Mouse (Mus musculus) left cerebral cortex, adult 8-10 months (tissue): Measurements from ENCODE around the gene Olfr787. TPM values are rescaled to one million over a fixed set of nuclear protein-coding genes. Genes with fewer than 3 reads are reported as not detected.
A peak's percentile ranks its signal among the peaks of the same experiment; 100 is the strongest.

Source experiments
- DNase-seq, 2 experiments: peaks; one replicate each; pipeline ENCODE4 v3.0.0; 2022; ENCODE audit warnings: low spot score in 2 of 2
- total RNA-seq, 4 experiments: library from RNA; stranded (reverse); gene quantifications; 2 replicates each; pipeline ENCODE4 v1.2.4; 2022

Gene Olfr787
- not detected for total RNA-seq

DNA sequence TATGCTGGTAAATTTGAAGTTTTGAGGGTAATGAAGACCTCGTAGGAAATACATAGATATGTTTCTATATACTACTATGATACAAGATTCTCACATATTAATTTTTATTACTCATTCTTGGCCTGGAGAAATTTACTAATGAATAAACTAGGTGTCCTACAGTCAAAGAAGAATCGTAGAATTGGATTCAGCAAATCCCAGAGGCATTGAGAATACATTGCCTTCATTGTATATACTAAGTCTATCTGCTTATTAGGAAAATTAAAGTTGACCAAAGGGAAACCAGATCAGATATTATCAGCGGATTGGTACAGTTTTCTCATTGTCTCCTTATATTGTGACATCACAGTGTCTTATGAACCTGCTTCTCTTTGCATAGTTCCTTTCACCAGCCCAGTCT is at the start of gene Olfr787:
Gene Olfr787, plus strand, starts transcription at position 301 of the 400 bp plus-strand sequence.
- no peak for DNase-seq

DNA sequence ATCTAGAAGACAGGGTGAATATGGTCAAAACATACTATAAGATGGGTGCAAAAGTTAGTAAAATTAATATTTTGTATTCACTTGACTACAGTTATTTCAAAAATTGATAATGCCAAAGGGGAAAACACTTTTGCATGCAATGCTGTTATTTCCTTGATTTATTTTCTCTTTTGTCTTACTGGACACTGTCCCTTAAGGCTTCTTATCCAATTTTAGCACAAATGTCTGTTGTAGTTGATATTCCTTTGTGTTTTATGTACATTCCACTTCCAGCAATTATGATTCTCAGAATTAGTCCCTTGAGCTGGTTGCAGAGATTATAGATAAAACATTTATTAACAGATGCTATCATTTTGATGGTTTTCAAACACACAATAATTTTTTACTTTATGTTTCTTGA is 34.7 kb upstream of the Olfr787 start, which contains the start of gene Olfr786:
Gene Olfr786, plus strand, starts transcription at position 301 of the 400 bp plus-strand sequence.
- no peak for DNase-seq

DNA sequence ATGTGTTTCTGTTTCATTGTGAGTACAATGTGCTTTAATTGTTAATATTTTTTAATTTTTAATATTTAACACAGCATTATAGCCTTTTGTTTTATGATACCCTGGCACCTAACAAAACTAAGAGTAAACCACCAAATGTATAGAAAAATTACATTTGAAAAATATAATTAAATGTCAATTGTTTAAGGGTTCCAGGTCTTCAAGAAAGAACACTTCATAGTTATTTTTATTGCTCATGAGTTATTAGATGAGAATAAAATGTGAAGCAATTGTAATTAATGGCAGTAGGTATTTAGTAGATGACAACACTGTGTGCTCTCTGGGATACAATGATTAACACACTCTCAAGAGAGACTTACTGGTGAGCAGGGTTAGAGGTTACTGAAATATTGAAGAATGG is 9.0 kb downstream of the Olfr787 start, which contains the start of gene Olfr788:
Gene Olfr788, plus strand, starts transcription at position 301 of the 400 bp plus-strand sequence.
- DNase-seq: no peak

DNA sequence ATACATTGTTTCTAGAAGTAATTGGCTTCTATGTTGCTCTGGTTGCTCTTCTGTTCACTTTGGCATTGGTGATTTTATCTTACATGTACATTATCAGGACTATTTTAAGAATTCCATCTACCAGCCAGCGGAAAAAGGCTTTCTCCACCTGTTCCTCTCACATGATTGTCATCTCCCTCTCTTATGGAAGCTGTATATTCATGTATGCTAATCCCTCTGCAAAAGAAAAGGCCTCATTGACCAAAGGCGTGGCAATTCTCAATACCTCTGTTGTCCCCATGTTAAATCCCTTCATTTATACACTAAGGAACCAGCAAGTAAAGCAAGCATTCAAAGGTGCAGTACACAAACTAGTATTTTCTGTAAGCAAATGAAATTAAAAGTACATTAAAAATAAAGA is 11.6 kb downstream of the Olfr787 start:
- no peak for DNase-seq

DNA sequence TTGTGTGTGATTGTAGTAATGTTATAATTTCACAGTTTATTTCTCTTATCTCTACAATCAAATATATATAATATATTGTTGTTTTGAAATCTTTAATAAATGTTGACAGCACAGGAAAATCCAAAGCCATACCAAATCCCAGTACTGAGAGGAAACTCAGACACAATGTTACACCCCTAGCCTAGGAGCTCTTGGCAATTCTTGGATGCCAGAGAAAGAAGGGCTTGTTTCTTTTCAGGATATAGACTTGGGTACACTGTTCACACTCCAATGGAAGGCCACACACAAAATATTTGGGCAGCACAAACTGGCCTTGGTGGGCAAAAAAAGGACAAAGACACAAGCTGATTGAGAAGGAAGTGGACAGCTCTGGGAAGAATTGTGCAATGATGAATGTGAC is 12.1 kb downstream of the Olfr787 start:
- DNase-seq: no peak

DNA sequence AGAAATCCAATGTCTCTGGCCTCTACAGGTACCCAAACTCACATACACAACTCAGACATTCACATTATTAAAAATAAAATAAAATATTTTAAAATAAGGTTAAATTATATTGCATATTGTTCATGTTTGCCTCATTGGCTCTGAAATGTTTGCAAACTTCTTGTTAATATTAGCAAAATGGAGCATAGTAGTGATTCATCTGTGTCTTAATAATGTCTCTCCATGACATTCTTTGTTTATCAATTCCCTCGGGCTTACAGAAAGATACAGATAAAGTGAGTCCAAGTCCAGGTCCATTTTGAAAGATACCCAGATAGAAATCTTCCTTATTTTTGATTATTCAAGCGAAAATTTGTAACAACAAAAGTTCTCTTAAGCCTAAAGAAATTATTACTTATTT is 22.8 kb downstream of the Olfr787 start, which contains the start of gene Olfr789:
Gene Olfr789, plus strand, starts transcription at position 301 of the 400 bp plus-strand sequence.
- no peak for DNase-seq

DNA sequence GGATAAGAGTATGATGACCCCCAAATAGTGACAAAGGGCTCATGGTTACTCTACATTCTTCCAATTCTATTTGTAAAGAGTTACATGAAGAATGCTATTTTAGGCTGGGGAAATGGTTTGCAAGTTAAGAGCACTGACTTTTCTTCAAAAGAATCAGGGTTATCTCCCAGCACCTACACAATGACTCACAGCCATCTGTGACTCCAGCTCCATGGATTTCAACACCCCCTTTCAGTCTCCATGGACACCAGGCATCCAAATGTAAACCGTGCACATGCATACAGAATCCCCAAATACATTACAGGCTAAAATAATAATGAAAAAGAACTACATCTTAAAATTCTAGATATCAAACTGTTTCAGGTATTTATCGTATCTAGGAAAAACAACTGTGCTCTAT is 28.4 kb downstream of the Olfr787 start:
- DNase-seq: peak in 1 of 2 experiments; percentile 43

DNA sequence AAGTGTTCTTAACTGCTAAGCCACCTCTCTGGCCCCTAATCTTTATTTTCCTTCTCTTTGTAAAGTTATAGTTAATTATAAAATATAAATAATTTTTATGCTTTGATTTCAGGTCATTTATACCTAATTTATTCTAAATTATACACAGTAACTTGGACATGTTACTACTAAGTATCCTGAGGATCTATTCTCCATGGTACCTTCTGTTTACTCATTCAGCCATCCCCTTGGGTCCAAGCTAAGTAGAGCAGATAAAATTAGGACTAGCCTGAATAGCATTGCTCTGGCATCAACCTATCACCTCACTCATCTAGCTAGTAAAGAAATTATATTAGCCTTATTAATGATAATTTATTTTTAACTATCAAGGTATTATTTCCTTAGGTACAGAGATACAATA is 36.5 kb downstream of the Olfr787 start, which contains the start of gene Olfr790:
Gene Olfr790, plus strand, starts transcription at position 301 of the 400 bp plus-strand sequence.
- DNase-seq: no peak

Other genes starting within 250 kb of the Olfr787 start
- not detected for gene Olfr774, start 225.7 kb upstream of the Olfr787 start, total RNA-seq
- gene Olfr775, start 213.4 kb upstream of the Olfr787 start, total RNA-seq: not detected
- gene Olfr776, start 202.7 kb upstream of the Olfr787 start, total RNA-seq: not detected
- gene Olfr777, start 190.4 kb upstream of the Olfr787 start, total RNA-seq: not detected
- not detected for gene Olfr780, start 143.7 kb upstream of the Olfr787 start, total RNA-seq
- gene Olfr781, start 133.0 kb upstream of the Olfr787 start, total RNA-seq: not detected
- gene Olfr782, start 113.0 kb upstream of the Olfr787 start, total RNA-seq: not detected
- gene Olfr784, start 77.8 kb upstream of the Olfr787 start, total RNA-seq: under 1 TPM; 0.12 to 0.26 (median 0.16) TPM
- not detected for gene Olfr785, start 56.4 kb upstream of the Olfr787 start, total RNA-seq
- not detected for gene Olfr786, start 34.6 kb upstream of the Olfr787 start, total RNA-seq
- gene Olfr788, start 9.1 kb downstream of the Olfr787 start, total RNA-seq: not detected
- not detected for gene Olfr789, start 22.9 kb downstream of the Olfr787 start, total RNA-seq
- not detected for gene Olfr790, start 36.6 kb downstream of the Olfr787 start, total RNA-seq
- gene Olfr791, start 59.9 kb downstream of the Olfr787 start, total RNA-seq: not detected
- gene Olfr792, start 77.3 kb downstream of the Olfr787 start, total RNA-seq: not detected
- not detected for gene Olfr794, start 105.8 kb downstream of the Olfr787 start, total RNA-seq
- gene Olfr796, start 150.7 kb downstream of the Olfr787 start, total RNA-seq: not detected
- not detected for gene Olfr798, start 166.1 kb downstream of the Olfr787 start, total RNA-seq
- not detected for gene Olfr799, start 175.6 kb downstream of the Olfr787 start, total RNA-seq
- gene Olfr800, start 195.8 kb downstream of the Olfr787 start, total RNA-seq: not detected
- not detected for gene Olfr801, start 212.0 kb downstream of the Olfr787 start, total RNA-seq
- under 1 TPM in 1 of 4 experiments, not detected in 3; 0.11 TPM for gene Olfr802, start 226.3 kb downstream of the Olfr787 start, total RNA-seq
- gene Olfr803, start 232.4 kb downstream of the Olfr787 start, total RNA-seq: not detected
- not detected for gene Olfr804, start 241.3 kb downstream of the Olfr787 start, total RNA-seq